ENCODE assay signal across 8 mouse cellular contexts in genomic region chr7:75739075-75739725, GRCm38 (mm10).
DNase-seq lines count a peak whose midpoint lies in the region; ATAC-seq lines count a peak whose summit lies in the region.

No protein-coding gene starts in this region.

- DNase-seq in 3T3-L1 (ENCODE audit: low read depth, low spot score): peak; percentile 74
- peak; percentile 66 for DNase-seq in adrenal gland, adult 2 months
- peak; percentile 77 for DNase-seq in embryonic facial prominence, embryonic 11.5 days (ENCODE audit: low spot score)
- DNase-seq in heart, adult 9 months (ENCODE audit: low spot score in 2 of 2): peak; percentile 42 to 51
- peak; percentile 40 to 60 for DNase-seq in kidney, adult 8-10 months
- DNase-seq in spleen, postnatal 4 days (ENCODE audit: low spot score in 2 of 2): peak; percentile 53 to 77

- H3K9me3 ChIP-seq in embryonic facial prominence, embryonic 11.5 days (replicated peaks; ENCODE audit: control insufficient read depth, low read length): no peaks in the 10 kb centered on the region
- H3K9me3 ChIP-seq in limb, embryonic 13.5 days: no peaks in the 10 kb centered on the region
- H3K9me3 ChIP-seq in midbrain, embryonic 16.5 days (replicated peaks; ENCODE audit: control insufficient read depth, low read length, poor library complexity, severe bottlenecking): no peaks in the 10 kb centered on the region

- H3K4me3 ChIP-seq in embryonic facial prominence, embryonic 11.5 days (ENCODE audit: low read depth, low read length): no peak overlapping the region
- no peak overlapping the region for H3K4me3 ChIP-seq in limb, embryonic 13.5 days
- H3K4me3 ChIP-seq in midbrain, embryonic 16.5 days (ENCODE audit: low read depth, low read length): no peak overlapping the region

- no peak overlapping the region for H3K27ac ChIP-seq in embryonic facial prominence, embryonic 11.5 days (replicated peaks; ENCODE audit: low read depth, low read length)
- H3K27ac ChIP-seq in limb, embryonic 13.5 days: no peak overlapping the region
- no peak overlapping the region for H3K27ac ChIP-seq in midbrain, embryonic 16.5 days (ENCODE audit: low read length)

- no peaks in the 10 kb centered on the region for H3K4me1 ChIP-seq in embryonic facial prominence, embryonic 11.5 days (ENCODE audit: control insufficient read depth, insufficient read depth, low read length)
- H3K4me1 ChIP-seq in limb, embryonic 13.5 days: no peaks in the 10 kb centered on the region
- no peaks in the 10 kb centered on the region for H3K4me1 ChIP-seq in midbrain, embryonic 16.5 days (ENCODE audit: control insufficient read depth, insufficient read depth, low read length)

- H3K27me3 ChIP-seq in embryonic facial prominence, embryonic 11.5 days (ENCODE audit: control insufficient read depth, insufficient read depth, low read length): no peaks in the 10 kb centered on the region
- no peaks in the 10 kb centered on the region for H3K27me3 ChIP-seq in limb, embryonic 13.5 days
- no peaks in the 10 kb centered on the region for H3K27me3 ChIP-seq in midbrain, embryonic 16.5 days (ENCODE audit: control insufficient read depth, insufficient read depth, low read depth, low read length)

- no peak overlapping the region for H3K9ac ChIP-seq in embryonic facial prominence, embryonic 11.5 days (replicated peaks; ENCODE audit: low read length)
- H3K9ac ChIP-seq in limb, embryonic 13.5 days: no peak overlapping the region
- no peak overlapping the region for H3K9ac ChIP-seq in midbrain, embryonic 16.5 days (ENCODE audit: low read depth, low read length)

- WGBS in embryonic facial prominence, embryonic 11.5 days: 54% methylated on average over 10 of the region's 10 CpGs
- WGBS in limb, embryonic 13.5 days: 50% methylated on average over 10 of the region's 10 CpGs
- WGBS in midbrain, embryonic 16.5 days: 55% methylated on average over 10 of the region's 10 CpGs

- H3K36me3 ChIP-seq in embryonic facial prominence, embryonic 11.5 days (replicated peaks; ENCODE audit: control insufficient read depth, insufficient read depth, low read depth, low read length): peaks cover 2% of the 10 kb centered on the region; the same call in 1 of the 2 replicates
- peaks cover 64% of the 10 kb centered on the region for H3K36me3 ChIP-seq in limb, embryonic 13.5 days
- H3K36me3 ChIP-seq in midbrain, embryonic 16.5 days (ENCODE audit: control insufficient read depth, insufficient read depth, low read length): no peaks in the 10 kb centered on the region

- no peak overlapping the region for H3K4me2 ChIP-seq in embryonic facial prominence, embryonic 11.5 days (ENCODE audit: low read depth, low read length)
- H3K4me2 ChIP-seq in limb, embryonic 13.5 days (replicated peaks): no peak overlapping the region
- H3K4me2 ChIP-seq in midbrain, embryonic 16.5 days (ENCODE audit: low read length): no peak overlapping the region

- peak; percentile 44; the same call in 1 of the 2 replicates for ATAC-seq in embryonic facial prominence, embryonic 11.5 days (replicated peaks; ENCODE audit: insufficient number of reproducible peaks, low FRiP score, low TSS enrichment, low read depth)
- peak; percentile 81 for ATAC-seq in limb, embryonic 13.5 days (ENCODE audit: low FRiP score, low read depth)
- peak; percentile 87 for ATAC-seq in midbrain, embryonic 16.5 days
